Mouse (Mus musculus) retina, embryonic 14.5 days (tissue): ENCODE measurements at regions not wholly inside any gene's neighbourhood (a gene's known extent, or its start where the extent isn't known, plus 50 kb on each side); places are given as distances from the start of the nearest gene placed in this dataset.

Experiments used
- DNase-seq: peaks from one replicate; pipeline ENCODE4 v3.0.0-alpha.2; 2015; ENCODE audit warnings: low spot score

DNA sequence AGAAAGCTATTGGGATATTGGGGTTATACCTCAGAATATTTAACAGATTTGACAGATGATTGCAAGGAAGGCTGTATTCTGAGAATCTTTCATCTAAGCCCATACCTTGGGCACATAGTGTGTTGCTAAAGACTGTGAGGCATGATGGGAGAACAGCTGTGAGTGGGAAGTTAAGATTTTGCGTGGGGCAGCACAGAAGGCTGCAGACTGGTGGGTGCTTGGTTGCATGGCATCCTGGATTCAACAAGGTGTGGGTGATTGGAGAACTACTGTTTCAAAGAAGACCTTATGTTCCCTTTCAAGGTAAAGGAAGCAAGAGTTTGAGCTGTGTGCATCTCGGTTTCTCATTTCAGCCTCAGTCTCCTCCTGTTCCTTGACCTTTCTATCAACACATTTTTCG lies 584.8 kb downstream of the Sh2d4b start:
- DNase-seq, result no peak

GRCm38 (mm10) chr14:40279194-40279593 lies 613.9 kb downstream of the Sh2d4b start:
- DNase-seq, result no peak

DNA sequence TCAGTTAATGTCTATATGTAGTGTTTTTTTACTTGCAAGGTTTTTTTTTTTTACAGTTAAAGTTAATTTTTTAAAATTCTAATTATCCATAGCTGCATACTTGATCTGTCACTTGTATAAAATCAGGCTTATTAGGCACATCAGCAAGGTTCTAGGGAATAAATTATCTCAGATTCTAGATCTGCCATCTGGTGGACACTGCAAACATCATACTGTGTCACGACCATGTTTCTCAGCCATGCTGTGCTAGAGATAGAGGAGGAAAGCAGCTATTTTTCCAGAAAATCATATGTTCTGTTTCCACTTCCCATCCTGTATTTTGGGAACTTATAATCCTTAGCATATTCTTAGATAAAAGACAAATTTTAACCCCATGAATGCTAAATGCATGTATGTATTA lies 617.7 kb downstream of the Sh2d4b start:
- DNase-seq, result peak; percentile 47

GRCm38 (mm10) chr14:40261646-40262045 lies 631.4 kb downstream of the Sh2d4b start:
- DNase-seq, result no peak

- DNase-seq, result no peak
Observed at GRCm38 (mm10) chr14:40232084-40232483, 661.0 kb downstream of the Sh2d4b start.

GRCm38 (mm10) chr14:40224331-40224730 lies 668.7 kb downstream of the Sh2d4b start:
- DNase-seq, result peak; percentile 71
